Mouse (Mus musculus): ENCODE results near the gene Cyth2. TPM values are rescaled to one million over a fixed set of nuclear protein-coding genes. Genes with fewer than 3 reads are reported as not detected.
A peak's percentile ranks its signal among the peaks of the same experiment; 100 is the strongest.

The Cyth2 gene
- polyA plus RNA-seq, 1 experiment, result 39.1 TPM

DNA sequence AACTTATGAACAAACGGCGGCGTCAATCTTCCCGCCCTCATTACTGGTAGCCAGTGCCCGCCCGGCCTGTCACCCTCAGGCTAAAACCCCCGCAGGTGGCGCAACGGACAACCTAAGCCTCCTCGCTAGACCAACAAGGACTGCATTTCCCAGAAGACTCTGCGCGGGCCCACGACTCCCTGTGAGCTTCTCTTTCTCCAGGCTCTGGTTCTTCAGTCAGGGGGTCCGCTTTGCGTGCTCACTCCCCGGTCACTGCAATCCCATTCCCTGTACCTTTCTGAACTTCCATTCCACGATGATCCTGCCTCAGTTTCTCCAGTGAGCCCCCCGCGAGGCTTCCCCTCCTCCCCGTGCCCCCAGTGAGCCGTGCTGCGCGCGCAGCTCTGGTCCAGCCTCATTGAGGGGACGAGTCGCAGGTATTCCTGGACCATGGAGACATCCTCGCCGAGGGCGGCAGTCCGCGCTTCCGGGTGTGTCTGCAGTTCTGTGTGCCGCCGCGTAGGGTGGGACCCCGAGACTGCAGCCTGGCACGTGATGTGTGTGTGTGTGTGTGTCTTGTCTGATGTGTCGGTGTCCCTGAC lies 30.8 kb downstream of the Cyth2 start, which contains the start of gene Lmtk3:
TSS of gene Lmtk3 (plus strand) at position 228 of the 581 bp plus-strand sequence.
- peak within 1 kb of the TSS; percentile 48 for H3K4me3 ChIP-seq (ENCODE audit: insufficient read depth, low read depth, low read length)
- peaks cover 6% of the 10 kb centered on the region for H3K4me1 ChIP-seq (ENCODE audit: control insufficient read depth, insufficient read depth, insufficient read length, low read length)
- no peak within 1 kb of the TSS for H3K27ac ChIP-seq (replicated peaks; ENCODE audit: low read depth, low read length)

DNA sequence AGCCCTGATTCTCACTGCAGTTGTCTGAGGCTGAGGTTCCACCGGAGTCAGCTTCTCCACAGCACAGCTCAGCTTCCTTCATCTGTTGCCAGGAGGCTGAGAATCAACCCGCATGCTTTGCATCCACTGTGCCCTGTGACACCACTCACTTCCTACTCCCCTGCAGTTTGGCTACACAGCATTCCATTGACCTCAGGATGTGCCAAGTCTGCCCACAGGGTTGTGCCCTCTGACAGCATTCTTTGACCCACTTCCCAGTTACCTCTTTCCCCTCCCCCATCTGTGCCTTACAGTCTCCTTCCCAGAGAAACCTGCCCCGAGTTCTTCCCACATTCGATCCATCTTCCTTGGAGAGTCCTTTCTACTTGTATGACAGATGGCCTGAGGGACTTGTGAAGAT lies 32.1 kb downstream of the Cyth2 start:
- Histone ChIP-seq H3K4me3 (ENCODE audit: insufficient read depth, low read depth, low read length) (no peak overlapping the region), H3K27ac (replicated peaks; ENCODE audit: low read depth, low read length) (no peak overlapping the region), H3K4me1 (ENCODE audit: control insufficient read depth, insufficient read depth, insufficient read length, low read length) (peaks cover 6% of the 10 kb centered on the region)

- Histone ChIP-seq H3K27ac (replicated peaks; ENCODE audit: low read depth, low read length) (no peak overlapping the region), H3K4me3 (ENCODE audit: insufficient read depth, low read depth, low read length) (no peak overlapping the region), H3K4me1 (ENCODE audit: control insufficient read depth, insufficient read depth, insufficient read length, low read length) (peaks cover 6% of the 10 kb centered on the region)
These were observed 35.2 kb downstream of the Cyth2 start for GRCm38 (mm10) chr7:45779081-45779641.

DNA sequence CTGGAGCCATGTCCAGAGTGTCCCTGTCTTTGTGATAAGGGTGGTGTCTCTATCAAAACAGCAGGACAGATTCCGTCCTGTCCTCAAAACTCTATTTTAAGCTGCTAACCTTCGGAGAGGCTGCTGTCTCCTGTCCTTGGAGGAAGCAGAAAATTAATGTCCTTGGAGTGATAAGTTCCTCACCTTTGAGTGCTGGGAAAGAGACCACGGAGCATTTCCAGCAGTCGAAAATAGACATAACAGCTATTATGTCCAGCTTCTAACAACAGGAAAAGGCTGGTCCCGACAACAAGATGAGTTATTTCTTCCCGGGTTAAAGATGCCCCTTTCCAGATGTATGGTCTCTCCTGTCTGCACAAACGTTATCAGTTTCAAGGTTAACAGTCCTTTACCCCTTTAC lies 39.1 kb downstream of the Cyth2 start:
- H3K4me3 ChIP-seq (ENCODE audit: insufficient read depth, low read depth, low read length), result no peak overlapping the region
- H3K27ac ChIP-seq (replicated peaks; ENCODE audit: low read depth, low read length), result no peak overlapping the region
- H3K4me1 ChIP-seq (ENCODE audit: control insufficient read depth, insufficient read depth, insufficient read length, low read length), result no peaks in the 10 kb centered on the region

DNA sequence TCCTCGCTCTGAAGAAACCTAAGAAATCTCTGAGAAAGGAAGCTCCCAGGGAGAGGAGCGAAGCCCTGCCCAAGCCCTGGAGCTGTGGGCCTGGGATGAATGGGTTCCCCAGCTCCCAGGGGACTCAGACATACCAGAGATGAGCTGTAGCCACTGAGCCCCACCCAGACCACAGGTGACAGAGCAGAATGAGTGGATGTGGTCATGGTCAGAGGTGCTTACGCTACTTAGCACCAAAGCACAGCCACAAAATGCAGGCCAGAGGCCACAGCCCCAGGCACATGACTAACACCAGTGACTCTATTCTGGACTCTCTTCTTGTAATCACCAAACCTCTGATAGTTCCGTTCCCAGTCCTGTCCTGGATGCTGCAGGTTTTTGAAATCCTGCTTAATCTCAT lies 43.3 kb downstream of the Cyth2 start:
- Histone ChIP-seq H3K4me3 (ENCODE audit: insufficient read depth, low read depth, low read length) (no peak overlapping the region), H3K27ac (replicated peaks; ENCODE audit: low read depth, low read length) (no peak overlapping the region), H3K4me1 (ENCODE audit: control insufficient read depth, insufficient read depth, insufficient read length, low read length) (no peaks in the 10 kb centered on the region)

DNA sequence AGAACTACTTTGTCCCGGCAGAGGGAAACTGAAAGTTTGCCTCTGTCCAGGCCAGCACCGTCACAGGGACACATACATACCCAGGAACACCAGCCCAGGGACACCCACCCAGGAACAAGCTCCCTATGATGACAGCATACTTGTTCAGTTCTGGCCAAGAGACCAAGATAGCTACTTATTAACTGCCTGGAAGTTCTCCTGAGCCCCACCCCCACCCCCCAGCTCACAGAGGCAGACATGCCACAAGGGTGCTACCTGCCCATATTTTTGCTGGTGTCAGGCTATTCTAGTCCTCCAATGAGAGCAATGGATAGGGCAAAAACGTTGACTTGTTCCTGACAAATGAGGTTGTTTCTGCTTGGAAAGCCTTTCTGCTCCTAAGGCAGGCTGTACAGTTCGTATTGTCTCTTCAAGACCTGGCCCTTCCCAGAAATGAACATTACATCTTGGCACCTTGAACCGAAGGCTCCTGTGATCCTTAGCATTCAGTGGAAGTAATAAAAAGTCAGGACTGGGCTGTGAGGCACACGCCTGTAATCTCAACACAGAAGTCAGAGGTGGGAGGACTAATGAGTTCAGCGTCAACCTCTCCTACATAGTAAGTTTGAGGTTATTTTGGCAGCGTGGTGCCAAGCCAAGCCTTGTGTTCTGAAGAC lies 43.8 kb downstream of the Cyth2 start:
- Histone ChIP-seq H3K4me1 (ENCODE audit: control insufficient read depth, insufficient read depth, insufficient read length, low read length) (no peaks in the 10 kb centered on the region), H3K4me3 (ENCODE audit: insufficient read depth, low read depth, low read length) (no peak overlapping the region)

DNA sequence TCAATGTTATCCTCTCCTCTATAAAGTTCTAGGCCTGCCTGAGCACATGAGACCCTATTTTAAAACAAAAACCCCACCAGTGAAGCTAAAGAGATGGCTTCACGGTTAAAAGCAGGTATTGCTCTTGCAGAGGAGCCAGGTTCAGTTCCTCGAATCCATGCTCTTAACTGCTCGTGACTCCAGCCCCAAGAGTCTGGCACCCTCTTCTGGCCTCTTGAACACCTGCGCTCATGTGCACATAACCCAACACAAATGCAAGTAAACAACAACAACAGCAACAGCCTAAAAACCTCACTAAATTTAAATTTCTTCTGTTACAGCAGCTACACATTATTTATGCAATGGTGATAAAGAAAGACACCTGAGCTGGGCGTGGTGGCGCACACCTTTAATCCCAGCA lies 46.9 kb downstream of the Cyth2 start:
- H3K4me3 ChIP-seq (ENCODE audit: insufficient read depth, low read depth, low read length), result no peak overlapping the region
- H3K27ac ChIP-seq (replicated peaks; ENCODE audit: low read depth, low read length), result no peak overlapping the region
- H3K4me1 ChIP-seq (ENCODE audit: control insufficient read depth, insufficient read depth, insufficient read length, low read length), result no peaks in the 10 kb centered on the region

More for the DNA sequence above, 43.8 kb downstream of the Cyth2 start:
- no peak overlapping the region for H3K27ac ChIP-seq (replicated peaks; ENCODE audit: low read depth, low read length)

DNA sequence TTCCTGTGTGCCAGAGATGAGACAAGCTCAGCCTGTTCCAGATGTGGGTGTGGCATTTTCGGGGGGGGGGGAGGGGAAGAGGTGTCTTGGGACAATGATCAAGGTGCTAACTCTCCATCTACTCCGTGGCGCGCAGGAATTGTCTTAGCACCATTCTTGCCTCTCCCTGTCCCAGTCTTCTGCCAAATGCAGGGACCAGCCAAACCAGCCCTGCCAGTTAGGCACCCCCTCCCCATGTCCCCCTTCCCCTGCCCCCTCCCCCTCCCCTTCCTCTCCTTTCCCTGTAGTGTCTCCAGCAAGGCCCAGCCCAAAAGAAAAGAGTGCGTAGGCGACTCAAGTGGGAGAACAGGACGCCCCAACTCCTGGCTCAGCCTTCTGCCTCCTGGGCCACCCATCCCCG lies 47.6 kb downstream of the Cyth2 start:
- H3K4me1 ChIP-seq (ENCODE audit: control insufficient read depth, insufficient read depth, insufficient read length, low read length), result no peaks in the 10 kb centered on the region
- H3K4me3 ChIP-seq (ENCODE audit: insufficient read depth, low read depth, low read length), result no peak overlapping the region
- H3K27ac ChIP-seq (replicated peaks; ENCODE audit: low read depth, low read length), result no peak overlapping the region

GRCm38 (mm10) chr7:45765995-45766394 lies 48.4 kb downstream of the Cyth2 start:
- H3K4me3 ChIP-seq (ENCODE audit: insufficient read depth, low read depth, low read length), result no peak overlapping the region
- H3K4me1 ChIP-seq (ENCODE audit: control insufficient read depth, insufficient read depth, insufficient read length, low read length), result no peaks in the 10 kb centered on the region
- no peak overlapping the region for H3K27ac ChIP-seq (replicated peaks; ENCODE audit: low read depth, low read length)

GRCm38 (mm10) chr7:45760151-45760550 lies 54.2 kb downstream of the Cyth2 start:
- Histone ChIP-seq H3K4me1 (ENCODE audit: control insufficient read depth, insufficient read depth, insufficient read length, low read length) (no peaks in the 10 kb centered on the region), H3K4me3 (ENCODE audit: insufficient read depth, low read depth, low read length) (no peak overlapping the region), H3K27ac (replicated peaks; ENCODE audit: low read depth, low read length) (no peak overlapping the region)

GRCm38 (mm10) chr7:45759400-45759799 lies 55.0 kb downstream of the Cyth2 start:
- no peaks in the 10 kb centered on the region for H3K4me1 ChIP-seq (ENCODE audit: control insufficient read depth, insufficient read depth, insufficient read length, low read length)
- no peak overlapping the region for H3K4me3 ChIP-seq (ENCODE audit: insufficient read depth, low read depth, low read length)
- no peak overlapping the region for H3K27ac ChIP-seq (replicated peaks; ENCODE audit: low read depth, low read length)

Other genes starting within 250 kb of the Cyth2 start
- 82.0 and 135 TPM in 2 replicates for gene Bcat2, start 244.4 kb downstream of the Cyth2 start, polyA plus RNA-seq (2012; ENCODE audit: insufficient read depth, insufficient read length, missing spikeins)
- gene Fgf21, start 199.1 kb downstream of the Cyth2 start, polyA plus RNA-seq (2012; ENCODE audit: insufficient read depth, insufficient read length, missing spikeins), result 2.0 TPM in 1 of 2 replicates, not detected in the other
- gene Fut1, start 197.3 kb downstream of the Cyth2 start, polyA plus RNA-seq (2012; ENCODE audit: insufficient read depth, insufficient read length, missing spikeins), result not detected in 2 replicates
- 0.63 TPM in 1 of 2 replicates, not detected in the other for gene Izumo1, start 192.8 kb downstream of the Cyth2 start, polyA plus RNA-seq (2012; ENCODE audit: insufficient read depth, insufficient read length, missing spikeins)
- 4.3 and 9.3 TPM in 2 replicates for gene Rasip1, start 187.1 kb downstream of the Cyth2 start, polyA plus RNA-seq (2012; ENCODE audit: insufficient read depth, insufficient read length, missing spikeins)
- gene Mamstr, start 174.6 kb downstream of the Cyth2 start, polyA plus RNA-seq (2012; ENCODE audit: insufficient read depth, insufficient read length, missing spikeins), result 1.5 TPM in 1 of 2 replicates, not detected in the other
- gene Fut2, start 148.2 kb downstream of the Cyth2 start, polyA plus RNA-seq (2012; ENCODE audit: insufficient read depth, insufficient read length, missing spikeins), result not detected in 2 replicates
- gene Ntn5, start 130.6 kb downstream of the Cyth2 start, polyA plus RNA-seq (2012; ENCODE audit: insufficient read depth, insufficient read length, missing spikeins), result not detected in 2 replicates
- not detected in 2 replicates for gene Sec1, start 120.2 kb downstream of the Cyth2 start, polyA plus RNA-seq (2012; ENCODE audit: insufficient read depth, insufficient read length, missing spikeins)
- gene Car11, start 114.7 kb downstream of the Cyth2 start, polyA plus RNA-seq (2012; ENCODE audit: insufficient read depth, insufficient read length, missing spikeins), result 12.1 and 17.1 TPM in 2 replicates
- 23.3 and 31.5 TPM in 2 replicates for gene Dbp, start 109.5 kb downstream of the Cyth2 start, polyA plus RNA-seq (2012; ENCODE audit: insufficient read depth, insufficient read length, missing spikeins)
- gene Rpl18, start 99.1 kb downstream of the Cyth2 start, polyA plus RNA-seq (2012; ENCODE audit: insufficient read depth, insufficient read length, missing spikeins), result 445 and 504 TPM in 2 replicates
- gene Sphk2, start 96.6 kb downstream of the Cyth2 start, polyA plus RNA-seq (2012; ENCODE audit: insufficient read depth, insufficient read length, missing spikeins), result 9.2 and 9.9 TPM in 2 replicates
- gene Fam83e, start 93.4 kb downstream of the Cyth2 start, polyA plus RNA-seq (2012; ENCODE audit: insufficient read depth, insufficient read length, missing spikeins), result not detected in 2 replicates
- not detected in 2 replicates for gene Spaca4, start 88.8 kb downstream of the Cyth2 start, polyA plus RNA-seq (2012; ENCODE audit: insufficient read depth, insufficient read length, missing spikeins)
- 0.36 and 0.46 TPM in 2 replicates for gene Lmtk3, start 30.8 kb downstream of the Cyth2 start, polyA plus RNA-seq (2012; ENCODE audit: insufficient read depth, insufficient read length, missing spikeins)
- gene Sult2b1, start 29.9 kb downstream of the Cyth2 start, polyA plus RNA-seq (2012; ENCODE audit: insufficient read depth, insufficient read length, missing spikeins), result 0.87 and 1.1 TPM in 2 replicates
- 1.1 TPM in 1 of 2 replicates, not detected in the other for gene Kcnj14, start 10.2 kb upstream of the Cyth2 start, polyA plus RNA-seq (2012; ENCODE audit: insufficient read depth, insufficient read length, missing spikeins)
- gene Grwd1, start 16.4 kb upstream of the Cyth2 start, polyA plus RNA-seq (2012; ENCODE audit: insufficient read depth, insufficient read length, missing spikeins), result 5.5 and 6.6 TPM in 2 replicates
- 95.6 and 96.1 TPM in 2 replicates for gene Kdelr1, start 58.2 kb upstream of the Cyth2 start, polyA plus RNA-seq (2012; ENCODE audit: insufficient read depth, insufficient read length, missing spikeins)
- gene Grin2d, start 63.8 kb upstream of the Cyth2 start, polyA plus RNA-seq (2012; ENCODE audit: insufficient read depth, insufficient read length, missing spikeins), result not detected in 2 replicates
- gene Syngr4, start 82.1 kb upstream of the Cyth2 start, polyA plus RNA-seq (2012; ENCODE audit: insufficient read depth, insufficient read length, missing spikeins), result not detected in 2 replicates
- 151 and 189 TPM in 2 replicates for gene Tmem143, start 82.4 kb upstream of the Cyth2 start, polyA plus RNA-seq (2012; ENCODE audit: insufficient read depth, insufficient read length, missing spikeins)
- 18.1 and 29.0 TPM in 2 replicates for gene Emp3, start 106.8 kb upstream of the Cyth2 start, polyA plus RNA-seq (2012; ENCODE audit: insufficient read depth, insufficient read length, missing spikeins)
- gene Ccdc114, start 109.5 kb upstream of the Cyth2 start, polyA plus RNA-seq (2012; ENCODE audit: insufficient read depth, insufficient read length, missing spikeins), result 1.2 and 1.7 TPM in 2 replicates
- gene Abcc6, start 215.7 kb upstream of the Cyth2 start, polyA plus RNA-seq (2012; ENCODE audit: insufficient read depth, insufficient read length, missing spikeins), result not detected in 2 replicates
- 26.3 and 38.6 TPM in 2 replicates for gene Nomo1, start 219.1 kb upstream of the Cyth2 start, polyA plus RNA-seq (2012; ENCODE audit: insufficient read depth, insufficient read length, missing spikeins)